Mouse (Mus musculus) embryonic facial prominence, embryonic 12.5 days (tissue): ENCODE data around the gene Vstm2l. TPM values are rescaled to one million over a fixed set of nuclear protein-coding genes. Genes with fewer than 3 reads are reported as not detected.

ENCODE experiments used
- ATAC-seq: fragments of 200-750 bp; cut with Nextera tagmentation; 2 replicates; pipeline ENCODE4 v1.8.0; 2017; ENCODE audit not compliant: insufficient number of reproducible peaks, insufficient read depth, low FRiP score, low TSS enrichment
- H3K27ac ChIP-seq: fragments of 300-500 bp; sonication (generic); 2 replicates; pipeline ENCODE4 v1.5.1; 2016; ENCODE audit warnings: mild to moderate bottlenecking
- H3K27me3 ChIP-seq: fragments of 300-500 bp; sonication (generic); 2 replicates; pipeline ENCODE4 v1.6.1; 2016; ENCODE audit warnings: mild to moderate bottlenecking, moderate library complexity
- H3K36me3 ChIP-seq: fragments of 300-500 bp; sonication (generic); 2 replicates; pipeline ENCODE4 v1.6.1; 2016; ENCODE audit warnings: mild to moderate bottlenecking
- H3K4me1 ChIP-seq: fragments of 300-500 bp; sonication (generic); 2 replicates; pipeline ENCODE4 v1.6.1; 2016
- H3K4me2 ChIP-seq: fragments of 300-500 bp; sonication (generic); replicated peaks from 2 replicates; pipeline ENCODE4 v1.6.1; 2016; ENCODE audit warnings: mild to moderate bottlenecking, moderate library complexity
- H3K4me3 ChIP-seq: fragments of 300-500 bp; sonication (generic); 2 replicates; pipeline ENCODE4 v1.5.1; 2016; ENCODE audit warnings: mild to moderate bottlenecking
- H3K9ac ChIP-seq: fragments of 300-500 bp; sonication (generic); 2 replicates; pipeline ENCODE4 v1.6.1; 2016; ENCODE audit warnings: mild to moderate bottlenecking, moderate library complexity
- H3K9me3 ChIP-seq: fragments of 300-500 bp; sonication (generic); 2 replicates; pipeline ENCODE4 v1.6.1; 2016; ENCODE audit warnings: mild to moderate bottlenecking, moderate library complexity
- WGBS: fragments of 180-500 bp; shearing (Covaris S2); methylation state at CpG from one replicate; pipeline ENCODE4 v1.1.7; 2016; 5-methylcytosine and 5-hydroxymethylcytosine counted together
- polyA plus RNA-seq: library from polyadenylated mRNA; unstranded; fragments of >200 nt; fragmentation: Nextera tagmentation; extraction: Ambion mirVana; gene quantifications from 2 replicates; pipeline ENCODE4 v1.2.1, GENCODE M21; 2016

Gene Vstm2l
- polyA plus RNA-seq, 1 experiment from 2014 or later, result 1.3 TPM

DNA sequence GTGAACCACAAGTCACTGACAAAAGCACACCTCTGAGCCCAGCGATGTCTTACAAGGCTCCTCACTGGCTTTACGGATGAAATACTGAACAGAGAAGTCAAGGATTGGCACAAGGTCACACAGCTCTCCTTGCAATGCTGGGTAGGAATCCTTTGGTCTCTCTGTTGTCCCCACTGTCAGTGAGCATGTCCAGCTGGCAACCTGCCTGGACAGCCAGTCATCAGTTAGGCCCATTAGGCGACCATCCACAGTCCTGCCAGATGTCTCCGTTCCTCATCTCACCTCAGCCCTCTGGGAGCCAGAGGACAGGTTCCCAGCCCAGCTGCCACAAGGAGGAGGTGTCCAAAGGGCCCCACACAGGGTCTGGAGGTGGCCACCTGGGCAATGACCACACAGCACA is 17.3 kb upstream of the Vstm2l start:
- H3K27ac ChIP-seq, result no peak overlapping the region
- 0 out of 2 replicates have a peak, but pooled peaks have one; percentile 16 for ATAC-seq
- no peak overlapping the region for H3K4me3 ChIP-seq
- no peaks in the 10 kb centered on the region for H3K9me3 ChIP-seq
- no peak overlapping the region for H3K4me2 ChIP-seq
- WGBS, result 86% methylated on average over 4 of the region's 4 CpGs
- no peaks in the 10 kb centered on the region for H3K36me3 ChIP-seq
- no peak overlapping the region for H3K9ac ChIP-seq
- no peaks in the 10 kb centered on the region; the same call in 1 of the 2 replicates for H3K27me3 ChIP-seq
- H3K4me1 ChIP-seq, result no peaks in the 10 kb centered on the region

- Histone ChIP-seq H3K36me3 (no peaks in the 10 kb centered on the region), H3K27me3 (peaks cover 48% of the 10 kb centered on the region), H3K4me1 (peaks cover 6% of the 10 kb centered on the region), H3K27ac (no peak overlapping the region), H3K9ac (no peak overlapping the region), H3K4me3 (no peak overlapping the region), H3K4me2 (no peak overlapping the region), H3K9me3 (no peaks in the 10 kb centered on the region)
- under 1% methylated on average over 16 of the region's 16 CpGs for WGBS
- ATAC-seq, result no peak
These were observed 1.2 kb upstream of the Vstm2l start for GRCm38 (mm10) chr2:157913204-157913636.

GRCm38 (mm10) chr2:157913705-157914104 is 748 bp upstream of the Vstm2l start:
- H3K4me1 ChIP-seq, result peaks cover 6% of the 10 kb centered on the region
- H3K27ac ChIP-seq, result no peak overlapping the region
- peak overlapping the region; percentile 59; the same call in 1 of the 2 replicates for H3K4me2 ChIP-seq
- no peaks in the 10 kb centered on the region for H3K9me3 ChIP-seq
- no peak overlapping the region for H3K9ac ChIP-seq
- H3K4me3 ChIP-seq, result no peak overlapping the region; the same call in 1 of the 2 replicates
- no peak for ATAC-seq
- 2% methylated on average over 4 of the region's 4 CpGs for WGBS
- no peaks in the 10 kb centered on the region for H3K36me3 ChIP-seq
- peaks cover 53% of the 10 kb centered on the region for H3K27me3 ChIP-seq

- peak overlapping the region; percentile 36 for H3K4me3 ChIP-seq
- H3K27ac ChIP-seq, result no peak overlapping the region
- no peak for ATAC-seq
- peaks cover 6% of the 10 kb centered on the region for H3K4me1 ChIP-seq
- H3K27me3 ChIP-seq, result peaks cover 55% of the 10 kb centered on the region
- H3K4me2 ChIP-seq, result peak overlapping the region; percentile 59
- no peaks in the 10 kb centered on the region for H3K9me3 ChIP-seq
- 39% methylated on average over 43 of the region's 43 CpGs for WGBS
- no peaks in the 10 kb centered on the region for H3K36me3 ChIP-seq
- no peak overlapping the region for H3K9ac ChIP-seq
These were observed 550 bp downstream of the Vstm2l start for GRCm38 (mm10) chr2:157914889-157915517.

DNA sequence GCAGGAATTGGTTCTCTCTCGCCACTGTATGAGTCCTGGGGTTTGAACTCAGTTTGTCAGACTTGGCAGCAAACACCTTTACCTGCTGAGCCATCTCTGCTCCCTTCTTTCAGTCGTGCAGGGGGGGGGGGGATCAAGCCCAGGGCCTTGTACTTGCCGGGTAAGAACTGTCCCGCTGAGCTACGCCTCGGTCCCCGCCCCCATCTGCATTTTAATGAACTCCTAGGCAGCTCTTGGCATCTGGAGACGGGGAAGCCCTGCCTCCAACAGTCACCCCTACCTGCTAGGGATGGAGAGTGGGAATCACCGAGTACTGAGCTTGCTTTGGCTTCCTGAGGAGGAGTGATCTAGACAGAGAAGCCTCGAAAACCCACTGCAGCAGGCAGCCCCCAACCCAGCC is 4.1 kb downstream of the Vstm2l start:
- H3K36me3 ChIP-seq, result no peaks in the 10 kb centered on the region
- no peak overlapping the region for H3K4me2 ChIP-seq
- H3K27ac ChIP-seq, result no peak overlapping the region
- H3K27me3 ChIP-seq, result peaks cover 75% of the 10 kb centered on the region
- WGBS, result 8% methylated on average over 10 of the region's 10 CpGs
- peaks cover 12% of the 10 kb centered on the region for H3K4me1 ChIP-seq
- ATAC-seq, result no peak
- H3K9me3 ChIP-seq, result no peaks in the 10 kb centered on the region
- no peak overlapping the region for H3K9ac ChIP-seq
- no peak overlapping the region for H3K4me3 ChIP-seq

DNA sequence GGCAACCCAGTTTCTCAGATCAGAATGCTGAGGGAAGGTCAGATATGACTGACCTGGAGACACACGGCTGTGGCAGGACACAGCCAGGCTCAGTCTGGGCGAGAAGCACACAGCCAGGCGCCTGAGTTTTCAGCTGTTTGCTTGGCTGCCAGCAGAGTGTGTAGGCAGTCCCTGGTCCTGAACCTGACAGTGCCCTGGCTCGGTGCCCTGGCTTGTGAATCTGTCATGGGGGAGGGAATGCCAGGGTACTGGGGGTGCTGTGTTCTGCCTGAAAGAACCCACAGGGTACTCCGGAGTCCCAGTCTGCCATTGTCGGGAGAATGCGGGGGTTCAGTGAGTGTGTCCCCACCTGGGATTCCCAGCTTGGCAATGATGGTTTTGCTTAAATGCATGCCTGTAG is 7.1 kb downstream of the Vstm2l start:
- Histone ChIP-seq H3K4me3 (no peak overlapping the region), H3K9ac (no peak overlapping the region), H3K9me3 (no peaks in the 10 kb centered on the region), H3K36me3 (no peaks in the 10 kb centered on the region), H3K4me2 (no peak overlapping the region), H3K4me1 (peaks cover 7% of the 10 kb centered on the region), H3K27ac (no peak overlapping the region), H3K27me3 (peaks cover 49% of the 10 kb centered on the region)
- 63% methylated on average over 7 of the region's 7 CpGs for WGBS
- ATAC-seq, result no peak

- H3K9ac ChIP-seq, result no peak overlapping the region
These were observed 9.0 kb downstream of the Vstm2l start for GRCm38 (mm10) chr2:157923406-157923805.

DNA sequence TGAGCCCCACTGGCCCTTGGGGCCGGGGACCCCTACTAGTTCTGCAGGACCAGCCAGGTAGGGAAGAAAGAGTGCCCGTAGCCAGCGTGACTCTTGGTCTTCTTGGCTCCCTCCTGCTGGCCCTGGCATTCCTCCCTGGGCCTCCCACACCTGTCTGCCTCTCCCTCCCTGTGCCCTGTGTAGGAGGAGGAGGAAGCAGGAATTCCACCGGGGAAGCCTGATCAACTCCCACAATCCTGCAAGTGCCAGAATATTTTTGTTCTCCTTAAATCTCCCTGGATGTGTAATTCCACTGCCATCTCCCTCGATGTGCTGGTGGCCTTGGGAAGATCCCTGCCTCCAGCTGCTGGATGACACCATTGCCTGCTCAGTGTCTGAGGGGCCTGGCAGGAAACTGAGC is 10.1 kb downstream of the Vstm2l start:
- Histone ChIP-seq H3K27me3 (peaks cover 26% of the 10 kb centered on the region), H3K36me3 (no peaks in the 10 kb centered on the region), H3K9ac (no peak overlapping the region), H3K27ac (no peak overlapping the region), H3K9me3 (no peaks in the 10 kb centered on the region), H3K4me1 (peaks cover 15% of the 10 kb centered on the region), H3K4me3 (no peak overlapping the region), H3K4me2 (no peak overlapping the region)
- 70% methylated on average over 5 of the region's 5 CpGs for WGBS
- no peak for ATAC-seq

More at GRCm38 (mm10) chr2:157923406-157923805, 9.0 kb downstream of the Vstm2l start:
- 1% methylated on average over 7 of the region's 7 CpGs for WGBS
- H3K27ac ChIP-seq, result no peak overlapping the region
- no peaks in the 10 kb centered on the region for H3K9me3 ChIP-seq
- no peaks in the 10 kb centered on the region for H3K36me3 ChIP-seq
- no peak for ATAC-seq
- H3K4me1 ChIP-seq, result peaks cover 15% of the 10 kb centered on the region
- H3K4me2 ChIP-seq, result no peak overlapping the region; the same call in 1 of the 2 replicates
- H3K27me3 ChIP-seq, result peaks cover 31% of the 10 kb centered on the region
- H3K4me3 ChIP-seq, result no peak overlapping the region

DNA sequence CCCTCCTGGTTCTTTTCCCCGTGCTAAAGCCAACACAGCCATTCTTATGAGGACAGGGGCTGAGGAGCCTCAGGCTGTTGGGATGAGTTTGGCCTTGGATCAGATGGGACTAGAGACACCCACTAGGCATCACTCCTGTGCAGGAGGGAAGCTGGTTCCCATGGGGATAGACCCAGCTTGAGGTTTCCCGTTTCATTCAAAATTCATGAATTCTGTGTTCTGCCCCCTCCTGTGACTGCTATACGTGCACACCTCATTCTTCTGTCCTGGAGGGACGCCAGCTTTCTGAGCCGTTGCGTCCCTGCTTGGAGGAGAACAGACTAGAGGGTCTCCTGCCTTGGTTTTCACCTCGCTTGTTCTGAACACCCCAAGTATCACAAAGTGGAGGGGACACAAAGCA is 12.0 kb downstream of the Vstm2l start:
- Histone ChIP-seq H3K4me3 (no peak overlapping the region), H3K27me3 (peaks cover 25% of the 10 kb centered on the region), H3K27ac (no peak overlapping the region), H3K4me2 (no peak overlapping the region), H3K9me3 (no peaks in the 10 kb centered on the region), H3K9ac (no peak overlapping the region), H3K36me3 (no peaks in the 10 kb centered on the region), H3K4me1 (peaks cover 18% of the 10 kb centered on the region)
- 52% methylated on average over 7 of the region's 7 CpGs for WGBS
- no peak for ATAC-seq

- Histone ChIP-seq H3K9ac (no peak overlapping the region), H3K4me1 (peaks cover 18% of the 10 kb centered on the region), H3K27ac (no peak overlapping the region), H3K27me3 (peaks cover 21% of the 10 kb centered on the region), H3K9me3 (no peaks in the 10 kb centered on the region), H3K36me3 (no peaks in the 10 kb centered on the region), H3K4me3 (no peak overlapping the region), H3K4me2 (no peak overlapping the region)
- WGBS, result 73% methylated on average over 3 of the region's 3 CpGs
- no peak for ATAC-seq
These were observed 12.5 kb downstream of the Vstm2l start for GRCm38 (mm10) chr2:157926927-157927326.

GRCm38 (mm10) chr2:157927397-157927796 is 12.9 kb downstream of the Vstm2l start:
- no peak overlapping the region for H3K9ac ChIP-seq
- no peak overlapping the region for H3K4me3 ChIP-seq
- H3K4me2 ChIP-seq, result no peak overlapping the region
- no peak for ATAC-seq
- 49% methylated on average over 20 of the region's 20 CpGs for WGBS
- peaks cover 18% of the 10 kb centered on the region for H3K4me1 ChIP-seq
- H3K36me3 ChIP-seq, result no peaks in the 10 kb centered on the region
- no peaks in the 10 kb centered on the region for H3K9me3 ChIP-seq
- H3K27me3 ChIP-seq, result peaks cover 16% of the 10 kb centered on the region
- H3K27ac ChIP-seq, result no peak overlapping the region

DNA sequence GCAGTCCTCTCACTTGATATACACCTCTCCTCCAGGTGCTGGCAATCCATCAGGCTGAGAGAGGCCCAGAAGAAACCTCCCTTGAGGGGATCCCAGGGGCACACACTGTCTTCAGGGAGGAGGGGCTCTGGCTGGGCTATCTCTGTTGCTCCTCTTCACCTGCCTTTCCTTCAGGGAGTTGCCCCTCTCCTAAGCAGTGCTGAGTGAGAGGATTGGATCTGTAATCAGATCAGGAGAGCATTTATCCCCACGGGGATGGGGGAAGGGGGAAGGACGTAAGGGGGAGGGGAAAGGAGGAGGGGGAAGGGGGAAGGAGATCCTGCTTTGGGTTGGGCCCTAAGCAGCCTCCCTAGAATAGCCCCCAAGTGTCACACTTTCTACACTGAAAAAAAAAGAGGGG is 13.4 kb downstream of the Vstm2l start:
- ATAC-seq, result 0 out of 2 replicates have a peak, but pooled peaks have one; percentile 52
- no peak overlapping the region for H3K4me3 ChIP-seq
- no peak overlapping the region for H3K27ac ChIP-seq
- peaks cover 18% of the 10 kb centered on the region for H3K4me1 ChIP-seq
- peaks cover 12% of the 10 kb centered on the region for H3K27me3 ChIP-seq
- no peaks in the 10 kb centered on the region for H3K36me3 ChIP-seq
- no peaks in the 10 kb centered on the region for H3K9me3 ChIP-seq
- 11% methylated on average over 2 of the region's 2 CpGs for WGBS
- no peak overlapping the region for H3K9ac ChIP-seq
- H3K4me2 ChIP-seq, result no peak overlapping the region
